Mouse (Mus musculus) cerebellum, postnatal 4 days (tissue): Measurements from ENCODE around the gene Dnajc11.
A peak's percentile ranks its signal among the peaks of the same experiment; 100 is the strongest.

ENCODE experiments used
- DNase-seq, 2 experiments: peaks; one replicate each; pipeline ENCODE4 v3.0.0; 2022; ENCODE audit warnings: low spot score in 2 of 2, mixed read lengths in 1 of 2

Gene Dnajc11

DNA sequence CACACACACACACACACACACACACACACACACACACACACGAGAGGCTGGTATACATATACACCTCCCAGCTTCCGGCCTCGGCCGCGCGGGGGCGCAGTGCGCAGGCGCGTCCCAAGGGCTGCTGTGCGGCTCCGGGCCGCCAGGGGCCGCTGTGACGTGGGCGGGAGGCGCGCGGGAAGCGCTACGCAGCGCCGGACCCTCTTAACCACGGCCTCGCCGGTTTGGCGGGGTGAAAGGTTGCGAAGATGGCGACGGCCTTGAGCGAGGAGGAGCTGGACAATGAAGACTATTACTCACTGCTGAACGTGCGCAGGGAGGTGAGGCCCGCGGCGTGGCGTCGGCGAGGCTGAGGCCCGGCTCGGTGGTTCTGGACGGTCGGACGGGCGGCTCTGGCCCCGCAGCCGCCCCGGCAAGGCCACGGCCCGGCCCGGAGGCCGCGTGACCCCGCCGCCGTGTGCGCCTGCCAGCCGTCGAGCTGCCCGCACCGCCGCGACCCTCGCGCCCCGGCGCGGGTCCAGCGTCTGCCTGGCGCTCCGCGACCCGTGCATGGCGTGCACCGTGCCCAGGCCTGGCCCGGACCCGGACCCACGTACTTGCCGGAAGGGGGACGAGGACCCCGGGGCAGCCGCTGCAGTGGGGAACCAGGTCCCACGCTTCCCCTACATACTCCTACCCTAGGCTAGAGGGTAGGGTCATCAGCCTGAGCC, at the start of gene Dnajc11:
Gene Dnajc11, plus strand, starts transcription at position 187 of the 710 bp plus-strand sequence.
- peak; percentile 94 to 98 for DNase-seq

DNA sequence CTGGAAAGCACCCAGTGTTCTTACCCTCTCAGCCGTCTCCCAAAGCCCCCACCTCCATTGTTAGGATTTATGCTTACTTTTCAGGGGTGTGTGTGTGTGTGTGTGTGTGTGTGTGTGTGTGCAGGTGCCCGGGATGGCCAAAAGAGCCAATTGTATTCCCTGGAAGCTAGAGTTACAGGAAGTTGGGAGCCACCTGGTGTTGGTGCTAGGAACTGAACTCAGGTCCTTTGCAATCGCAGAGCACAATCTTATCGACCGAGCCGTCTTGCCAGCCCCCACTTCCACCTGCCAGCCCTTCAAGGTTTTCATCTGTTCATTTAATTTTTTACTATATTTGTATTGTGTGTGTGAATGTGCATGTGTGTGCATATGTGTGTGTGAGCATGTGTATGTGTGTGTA, 40.2 kb upstream of the Dnajc11 start:
- DNase-seq, result no peak

DNA sequence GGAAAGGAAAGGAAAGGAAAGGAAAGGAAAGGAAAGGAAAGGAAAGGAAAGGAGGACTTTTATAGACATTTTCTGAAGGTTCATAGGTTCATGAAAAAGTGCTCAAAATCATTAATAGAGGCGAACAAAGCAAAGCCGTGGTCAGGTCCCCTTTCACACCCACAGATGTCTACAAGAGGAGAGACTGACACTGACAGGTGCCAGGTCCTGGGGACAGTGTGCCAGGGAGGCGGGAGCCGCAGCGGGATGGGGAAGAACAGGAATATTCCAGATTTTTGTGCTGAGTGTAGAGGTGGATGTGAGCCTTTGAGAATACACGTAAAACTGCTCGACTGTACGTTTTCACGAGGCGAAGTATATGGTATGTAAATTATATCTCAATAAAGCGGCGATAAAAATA, 38.6 kb upstream of the Dnajc11 start:
- no peak for DNase-seq

DNA sequence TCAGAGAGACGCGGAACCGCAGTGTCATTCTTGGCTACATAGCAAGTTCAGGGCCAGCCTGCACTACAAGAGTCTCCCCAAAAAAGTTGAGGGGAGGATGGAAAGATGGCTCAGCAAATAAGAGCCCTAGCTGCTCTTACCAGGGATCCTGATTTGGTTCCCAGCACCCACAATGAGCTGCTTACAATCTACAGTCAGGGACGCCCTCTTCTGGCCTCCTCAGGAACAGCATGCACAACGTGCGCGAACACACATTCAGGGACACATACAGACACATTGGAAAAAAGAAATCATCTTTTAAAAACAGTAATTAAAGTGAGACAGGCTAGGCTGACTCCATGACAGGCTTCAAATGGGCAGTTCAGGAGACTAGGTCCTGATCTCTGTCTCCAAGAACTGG, 37.9 kb upstream of the Dnajc11 start:
- no peak for DNase-seq

DNA sequence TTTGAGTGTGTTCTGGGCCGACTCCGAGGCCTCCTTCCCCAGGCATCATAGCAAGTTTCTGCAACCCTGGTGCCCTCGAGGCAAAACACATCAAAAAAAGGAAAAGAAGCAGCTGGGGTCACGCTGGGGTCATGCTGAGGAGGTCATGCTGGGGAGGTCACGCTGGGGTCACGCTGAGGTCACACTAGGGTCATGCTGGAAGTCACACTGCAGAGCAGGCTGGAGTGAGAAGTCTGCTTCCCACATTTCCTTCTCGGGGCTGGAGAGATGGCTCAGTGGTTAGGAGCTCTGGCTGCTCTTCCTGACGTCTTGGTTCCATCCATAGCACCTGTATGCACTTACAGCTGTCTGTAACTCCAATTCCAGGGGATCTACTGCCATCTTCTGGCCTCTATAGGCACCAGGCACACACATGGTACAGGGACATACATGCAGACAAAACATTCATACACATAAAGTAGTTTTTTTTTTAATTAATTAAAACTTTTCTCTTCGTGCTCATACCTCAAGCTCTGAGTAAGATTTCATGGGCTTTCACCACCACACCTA, 36.3 kb upstream of the Dnajc11 start:
- no peak for DNase-seq

DNA sequence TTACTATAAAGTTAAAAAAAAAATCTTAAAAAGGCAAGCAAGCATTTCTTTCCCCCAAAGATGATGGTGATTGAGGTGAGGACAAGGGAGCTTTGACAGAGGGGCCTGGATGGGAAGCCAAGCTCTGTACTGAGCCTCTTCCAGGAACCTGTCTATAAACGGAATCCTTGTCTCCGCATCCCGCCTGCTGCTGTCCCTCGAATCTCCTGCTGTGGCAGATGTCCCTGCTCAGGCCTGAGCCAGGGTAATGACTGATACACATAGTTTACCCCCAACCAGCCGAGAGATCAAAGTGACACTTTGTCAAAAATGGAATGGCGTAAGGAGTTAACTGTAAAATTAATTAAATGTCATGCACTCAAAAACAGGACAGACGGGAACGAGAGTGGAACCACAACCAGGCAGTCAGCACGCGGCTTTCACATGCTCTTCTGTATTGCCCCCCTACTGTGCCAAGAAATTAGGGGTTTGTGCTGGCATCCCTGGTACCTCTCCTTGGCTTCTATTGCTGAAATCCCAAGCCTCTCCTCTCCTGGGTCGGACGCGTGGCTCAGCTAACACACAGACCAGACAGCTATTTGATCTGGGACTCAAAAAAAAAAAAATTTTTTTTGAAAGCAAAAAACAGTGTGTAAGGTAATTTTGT, 34.8 kb upstream of the Dnajc11 start:
- DNase-seq, result no peak

DNA sequence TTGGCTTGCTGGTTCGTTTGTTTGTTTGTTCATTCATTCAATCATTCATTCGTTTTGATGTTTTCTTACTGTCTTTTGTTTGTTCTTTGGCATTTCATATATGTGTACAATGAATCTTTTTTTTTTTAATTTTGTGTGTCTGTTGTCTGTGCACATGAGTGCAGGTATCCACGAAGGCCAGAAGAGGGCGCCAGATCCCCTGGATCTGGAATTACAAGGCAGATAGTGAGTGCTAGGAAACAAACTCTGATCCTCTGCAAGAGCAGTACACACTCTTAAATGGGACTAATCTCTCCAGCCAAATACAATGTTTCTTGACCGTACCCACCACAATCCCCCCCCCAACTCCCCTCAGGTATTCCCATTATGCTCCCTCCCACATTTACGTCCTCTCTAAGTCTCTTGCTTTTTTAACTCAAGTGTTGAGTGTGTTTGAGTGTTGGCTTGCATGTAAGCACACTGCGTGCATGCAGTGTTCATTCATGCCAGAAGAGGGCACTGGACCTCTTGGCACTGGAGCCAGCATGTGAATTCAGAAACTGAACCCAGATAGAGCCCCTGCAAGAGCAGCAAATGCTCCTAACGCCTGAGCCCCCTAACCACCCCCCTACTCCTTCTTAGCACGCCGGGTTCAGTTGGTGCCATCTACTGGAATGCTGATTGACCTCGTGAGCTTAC, 33.6 kb upstream of the Dnajc11 start:
- no peak for DNase-seq

DNA sequence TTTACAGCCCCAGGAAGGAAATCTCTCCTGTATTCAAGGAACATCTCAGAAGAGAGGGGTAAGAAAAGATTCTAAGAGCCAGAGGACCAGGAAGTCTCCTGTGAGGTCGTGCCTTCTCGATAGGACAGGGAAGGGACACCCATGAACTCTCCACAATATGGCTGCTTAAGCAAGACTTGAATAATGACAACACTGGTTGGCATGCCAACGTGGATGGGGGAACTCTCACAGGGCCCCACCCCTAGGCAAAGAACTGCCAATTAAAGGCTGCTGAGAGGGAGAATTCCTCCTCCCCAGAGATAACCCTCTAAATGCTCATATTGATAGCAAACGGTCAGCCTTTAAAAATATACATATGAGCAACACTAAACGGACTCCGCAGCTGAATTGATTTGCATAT, 32.8 kb upstream of the Dnajc11 start:
- no peak for DNase-seq

DNA sequence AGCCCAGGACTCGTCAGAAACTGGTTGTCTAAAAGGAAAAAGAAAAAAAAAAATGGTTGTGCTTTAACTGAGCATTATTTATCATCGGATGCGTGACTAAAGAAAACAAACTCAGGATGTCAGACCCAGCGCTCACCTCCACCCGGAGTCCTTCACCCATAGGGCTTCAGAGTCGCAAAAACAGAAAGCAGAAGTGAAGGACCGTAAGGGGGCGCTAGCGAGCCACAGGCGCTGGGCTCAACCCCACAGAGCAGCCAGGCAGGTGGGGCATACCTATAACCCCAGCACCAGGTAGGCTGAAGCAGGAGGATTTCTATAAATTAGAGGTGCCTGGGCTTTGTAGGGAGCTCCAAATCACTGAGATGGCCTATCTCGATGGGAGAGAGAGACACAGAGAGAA, 32.1 kb upstream of the Dnajc11 start:
- DNase-seq, result no peak

DNA sequence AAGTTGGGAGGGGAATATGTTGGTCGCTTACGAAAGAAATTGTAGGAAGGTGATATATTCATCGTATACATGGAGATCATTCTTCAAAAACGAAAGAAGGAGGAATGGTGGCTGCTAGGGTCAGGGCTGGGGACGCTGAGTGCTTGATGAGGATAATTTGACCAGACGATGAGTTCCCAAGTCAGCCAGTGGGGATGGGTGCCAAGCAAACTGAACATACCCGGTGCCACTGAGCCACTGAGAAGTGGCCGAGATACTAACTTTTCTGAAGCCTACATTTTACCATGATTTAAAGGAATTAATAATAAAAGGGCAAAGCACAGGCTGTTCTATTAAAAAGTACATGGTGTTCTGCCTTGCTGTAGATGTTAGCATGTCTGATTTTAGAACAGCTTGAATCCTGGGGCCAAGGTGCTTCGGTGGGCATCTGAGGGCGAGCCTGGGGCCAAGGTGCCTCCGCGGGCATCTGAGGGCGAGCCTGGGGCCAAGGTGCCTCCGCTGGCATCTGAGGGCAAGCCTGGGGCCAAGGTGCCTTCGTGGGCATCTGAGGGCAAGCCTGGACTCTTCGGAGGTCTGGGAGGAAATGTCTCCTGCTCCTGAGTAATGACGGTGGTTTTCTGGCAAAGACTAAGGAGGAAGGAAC, 31.3 kb upstream of the Dnajc11 start:
- no peak for DNase-seq

DNA sequence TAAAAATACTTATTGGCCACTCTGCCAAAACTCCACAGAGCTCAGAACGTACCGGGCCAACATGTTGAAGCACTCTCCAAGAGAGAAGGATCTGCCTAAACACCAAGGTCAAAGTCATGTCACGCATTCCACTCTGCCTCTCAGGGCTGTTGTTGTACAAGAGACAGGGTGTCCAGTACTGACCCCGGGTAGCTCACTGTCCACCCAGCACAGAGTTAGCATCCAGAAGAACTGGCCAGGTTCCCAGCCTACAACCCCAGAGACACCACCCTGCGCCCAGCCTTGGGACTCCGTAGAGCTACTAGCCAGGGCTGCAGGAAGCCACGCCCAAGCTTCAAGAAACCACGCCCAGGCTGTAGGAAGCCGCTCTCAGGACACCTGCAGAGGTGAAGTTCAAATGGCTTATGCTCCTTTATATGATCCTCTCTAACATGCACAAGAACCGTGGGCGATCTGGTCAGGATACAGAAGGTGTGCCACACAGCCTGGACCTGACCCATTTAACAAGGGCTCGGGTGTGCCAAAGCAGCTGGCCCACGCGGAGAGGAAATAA, 30.7 kb upstream of the Dnajc11 start:
- no peak for DNase-seq

DNA sequence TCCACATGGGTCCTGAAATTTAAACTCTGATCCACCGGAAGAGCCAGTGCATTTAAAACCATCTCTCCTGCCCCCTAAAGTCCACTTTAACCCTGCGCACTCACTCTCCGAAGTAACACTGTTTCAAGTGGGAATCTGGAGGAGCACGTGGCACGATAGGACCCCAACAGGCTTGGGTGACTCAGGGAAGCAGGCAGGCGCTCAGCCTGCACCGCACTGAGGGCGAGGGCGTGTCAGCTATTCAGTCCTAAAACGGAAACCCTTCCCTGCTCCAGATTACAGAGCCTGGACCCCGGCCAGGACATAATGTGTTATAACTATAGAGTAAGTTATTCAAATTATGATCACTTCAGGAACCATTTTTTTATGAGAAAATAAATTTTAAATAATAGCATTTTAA, 29.4 kb upstream of the Dnajc11 start:
- DNase-seq, result no peak

DNA sequence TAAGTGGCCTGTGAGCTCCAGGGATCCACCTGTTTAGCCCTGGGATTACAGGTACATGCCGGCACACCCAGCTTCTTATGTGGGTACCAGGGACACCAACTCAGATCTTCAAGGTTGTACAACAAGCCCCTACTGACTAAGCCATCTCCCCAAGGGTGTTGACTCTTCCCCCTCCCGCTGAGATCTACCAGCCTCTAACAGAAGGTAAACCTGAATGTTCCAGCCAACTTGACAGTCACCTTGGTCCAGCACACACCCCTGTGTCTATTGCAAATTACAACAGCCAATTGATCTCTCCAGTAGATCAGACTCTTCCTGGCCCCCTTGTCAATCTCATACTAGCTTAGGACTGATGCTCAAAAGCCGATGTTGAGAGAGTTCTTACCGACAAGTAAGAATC, 27.9 kb upstream of the Dnajc11 start:
- DNase-seq, result no peak

DNA sequence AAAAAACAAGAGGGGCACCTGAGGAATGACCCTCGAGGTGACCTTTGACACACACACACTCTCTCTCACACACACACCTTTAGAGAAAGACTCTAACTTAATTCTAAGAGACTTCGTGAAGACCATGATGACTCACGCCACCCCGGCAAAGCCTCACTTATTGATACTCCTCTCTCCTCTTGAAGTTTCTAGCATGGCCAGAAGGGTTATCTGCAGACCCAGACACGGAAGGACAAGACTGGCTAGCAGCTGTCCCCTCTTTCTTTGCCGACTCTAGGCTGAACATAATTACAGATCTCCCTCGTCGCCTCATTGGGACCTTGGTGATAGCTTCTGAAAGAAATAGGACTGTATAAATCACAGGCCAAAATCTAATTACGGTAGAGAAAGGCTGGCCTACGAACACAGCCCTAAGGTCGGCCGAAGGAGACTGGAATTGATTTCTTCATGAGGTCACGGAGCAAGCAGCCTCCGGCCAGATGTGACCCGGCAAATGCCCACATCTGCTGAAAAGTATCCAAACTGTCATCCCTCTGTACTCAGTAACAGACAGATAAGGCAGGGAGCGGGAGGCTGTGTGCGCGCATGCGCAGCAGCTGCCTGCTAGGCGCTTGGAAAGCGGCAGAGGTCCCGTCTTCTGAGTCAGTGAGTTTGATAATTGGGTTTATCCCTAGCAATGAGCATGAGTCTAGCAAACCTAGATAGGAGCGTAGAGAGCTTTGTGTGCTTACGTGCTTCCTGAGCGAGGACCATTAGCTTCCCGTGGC, 25.7 kb upstream of the Dnajc11 start:
- no peak for DNase-seq

DNA sequence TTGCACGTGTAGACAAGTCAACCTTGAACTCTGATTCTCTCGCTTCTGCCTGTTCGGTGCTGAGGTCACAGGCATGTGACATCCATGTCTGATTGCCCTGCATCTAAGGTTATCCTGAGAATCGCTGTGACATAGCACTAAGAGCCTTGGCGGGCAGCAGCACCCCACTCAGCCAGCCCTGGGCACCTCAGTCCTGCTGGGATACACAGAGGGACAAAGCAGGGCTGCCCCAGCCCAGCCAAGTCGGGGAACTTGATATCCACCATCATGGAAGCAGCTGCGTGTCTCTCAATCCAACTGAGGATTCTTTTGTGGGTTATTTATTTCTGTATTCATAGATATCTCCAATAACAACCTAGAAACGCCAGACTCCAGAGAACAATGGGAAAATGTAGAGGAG, 24.7 kb upstream of the Dnajc11 start:
- no peak for DNase-seq

DNA sequence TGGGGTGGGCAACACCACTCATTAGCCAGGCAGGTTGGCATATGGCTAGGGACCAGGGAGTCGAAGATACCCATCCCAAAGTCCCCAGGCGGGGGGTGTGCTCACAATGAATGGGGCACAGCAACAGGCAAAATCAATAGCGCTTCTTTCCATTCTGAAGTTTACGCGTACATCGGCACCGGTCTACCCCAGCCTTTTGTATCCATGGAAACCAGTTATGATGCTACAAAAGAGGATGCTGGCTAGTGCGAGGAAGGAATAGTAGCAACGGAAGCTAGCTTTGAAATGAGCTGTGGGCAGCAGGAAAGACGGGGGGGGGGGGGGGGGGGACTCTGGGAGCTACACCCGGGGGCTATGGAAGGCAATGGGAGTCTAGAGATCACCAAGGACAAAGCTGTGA, 17.2 kb upstream of the Dnajc11 start:
- no peak for DNase-seq

DNA sequence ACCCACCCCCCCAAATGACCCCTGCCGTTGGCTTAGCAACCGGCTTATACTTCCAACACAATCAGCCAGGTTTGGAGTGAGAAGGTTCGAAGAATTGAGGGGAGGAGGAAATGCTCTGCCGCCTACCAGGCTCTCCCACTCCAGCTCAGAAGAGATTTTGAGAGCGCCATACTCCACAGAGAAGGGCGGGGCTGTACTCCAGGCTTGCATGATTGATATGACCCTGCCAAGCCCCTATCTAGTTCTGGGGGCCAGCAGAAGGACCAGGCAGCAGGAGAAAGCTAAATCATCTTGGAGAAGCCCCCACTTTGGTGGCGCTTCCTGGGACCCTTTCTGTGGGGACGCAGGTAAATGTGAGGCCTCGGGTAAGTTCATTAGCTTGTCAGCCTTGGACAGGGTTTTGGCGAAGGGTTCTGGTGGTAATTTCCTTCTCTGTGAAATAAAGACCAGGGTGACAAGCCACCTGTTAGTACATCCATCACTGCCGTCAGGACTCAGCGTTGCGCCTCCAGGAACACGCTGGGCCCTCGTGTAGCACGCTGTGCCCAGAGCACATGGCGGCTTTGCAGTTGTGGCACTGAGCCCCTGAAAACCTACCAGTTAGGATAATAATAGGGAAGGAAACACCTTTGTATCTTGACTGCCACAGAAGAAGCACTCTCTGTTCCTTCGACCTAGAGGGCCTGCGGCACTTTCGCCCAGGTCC, 14.2 kb upstream of the Dnajc11 start:
- DNase-seq, result no peak

DNA sequence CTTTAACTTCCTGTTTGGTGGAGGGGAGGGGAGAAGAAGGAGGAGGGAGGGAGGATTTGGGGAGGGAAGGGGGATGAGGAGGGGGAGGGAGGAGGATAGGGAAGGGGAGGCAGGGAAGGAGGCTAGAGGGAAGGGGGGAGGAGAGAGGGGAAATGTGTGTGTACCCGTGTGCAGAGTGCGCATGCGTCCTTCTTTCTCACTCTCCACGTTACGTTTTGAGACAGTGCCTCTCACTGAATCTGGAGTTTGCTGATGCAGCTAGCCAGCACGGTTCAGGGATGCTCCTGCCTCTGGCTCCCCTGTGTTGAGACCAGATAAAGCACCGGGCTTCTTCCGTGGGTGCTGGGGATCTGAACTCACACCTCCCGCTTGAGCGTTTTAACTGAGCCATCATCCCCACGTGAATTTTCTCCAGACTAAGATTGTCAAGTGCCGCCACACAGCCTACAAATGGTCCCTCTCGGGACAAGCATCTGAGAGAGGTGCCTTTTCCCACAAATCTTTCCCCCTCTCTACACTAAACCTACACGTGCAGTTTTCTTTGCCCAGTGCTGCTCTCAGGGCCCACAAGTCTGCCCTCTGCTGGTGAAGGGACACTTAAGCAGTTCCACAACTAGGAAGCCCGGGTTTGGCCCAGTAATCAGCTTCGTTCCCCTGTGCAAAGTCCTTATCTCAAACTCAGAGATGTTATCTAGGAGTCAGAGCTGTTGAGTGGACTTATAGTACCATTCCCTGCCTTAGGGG, 13.4 kb upstream of the Dnajc11 start:
- peak in 1 of 2 experiments; percentile 58 for DNase-seq

DNA sequence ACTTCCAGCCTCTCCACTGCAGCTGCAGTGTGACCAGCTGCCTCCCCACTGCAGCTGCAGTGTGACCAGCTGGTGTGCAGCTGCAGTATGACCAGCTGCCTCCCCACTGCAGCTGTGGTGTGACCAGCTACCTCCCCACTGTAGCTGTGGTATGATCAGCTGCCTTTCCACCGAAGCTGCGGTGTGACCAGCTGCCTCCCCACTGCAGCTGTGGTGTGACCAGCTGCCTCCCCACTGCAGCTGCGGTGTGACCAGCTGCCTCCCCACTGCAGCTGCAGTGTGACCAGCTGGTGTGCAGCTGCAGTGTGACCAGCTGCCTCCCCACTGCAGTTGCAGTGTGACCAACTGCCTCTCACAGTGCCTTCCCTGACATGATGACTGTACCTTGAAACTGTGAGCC, 11.4 kb upstream of the Dnajc11 start:
- no peak for DNase-seq
